Mouse (Mus musculus) forebrain, embryonic 13.5 days (tissue): Measurements from ENCODE around the gene Ndc1. TPM values are rescaled to one million over a fixed set of nuclear protein-coding genes. Genes with fewer than 3 reads are reported as not detected.

ENCODE experiments used
- ATAC-seq: fragments of 200-750 bp; cut with Nextera tagmentation; 2 replicates; pipeline ENCODE4 v1.8.0; 2017
- H3K27ac ChIP-seq: fragments of 300-500 bp; sonication (generic); 2 replicates; pipeline ENCODE4 v1.5.1; 2015; ENCODE audit warnings: inconsistent platforms, mild to moderate bottlenecking, moderate library complexity
- H3K27me3 ChIP-seq: fragments of 300-500 bp; sonication (generic); 2 replicates; pipeline ENCODE4 v1.6.1; 2015; ENCODE audit warnings: mild to moderate bottlenecking, inconsistent platforms
- H3K36me3 ChIP-seq: fragments of 300-500 bp; sonication (generic); 2 replicates; pipeline ENCODE4 v1.6.1; 2015; ENCODE audit warnings: mild to moderate bottlenecking, inconsistent platforms; ENCODE audit not compliant: poor library complexity, severe bottlenecking
- H3K4me1 ChIP-seq: fragments of 300-500 bp; sonication (generic); 2 replicates; pipeline ENCODE4 v1.6.1; 2015; ENCODE audit warnings: inconsistent platforms
- H3K4me2 ChIP-seq: fragments of 300-500 bp; sonication (generic); 2 replicates; pipeline ENCODE4 v1.6.1; 2015; ENCODE audit warnings: inconsistent platforms, mild to moderate bottlenecking, moderate library complexity
- H3K4me3 ChIP-seq: fragments of 300-500 bp; sonication (generic); 2 replicates; pipeline ENCODE4 v1.5.1; 2015; ENCODE audit warnings: mild to moderate bottlenecking, inconsistent platforms
- H3K9ac ChIP-seq: fragments of 300-500 bp; sonication (generic); 2 replicates; pipeline ENCODE4 v1.6.1; 2015; ENCODE audit warnings: mild to moderate bottlenecking, inconsistent platforms
- H3K9me3 ChIP-seq: fragments of 300-500 bp; sonication (generic); replicated peaks from 2 replicates; pipeline ENCODE4 v1.6.1; 2016; ENCODE audit warnings: inconsistent platforms
- WGBS: fragments of 180-500 bp; shearing (Covaris S2); methylation state at CpG from one replicate; pipeline ENCODE4 v1.1.7; 2015; 5-methylcytosine and 5-hydroxymethylcytosine counted together
- polyA plus RNA-seq: library from polyadenylated mRNA; unstranded; fragments of >200 nt; fragmentation: Nextera tagmentation; extraction: Ambion mirVana; gene quantifications from 2 replicates; pipeline ENCODE4 v1.2.1, GENCODE M21; 2015

Ndc1 gene
- polyA plus RNA-seq, 1 experiment from 2014 or later, result 23.7 TPM

DNA sequence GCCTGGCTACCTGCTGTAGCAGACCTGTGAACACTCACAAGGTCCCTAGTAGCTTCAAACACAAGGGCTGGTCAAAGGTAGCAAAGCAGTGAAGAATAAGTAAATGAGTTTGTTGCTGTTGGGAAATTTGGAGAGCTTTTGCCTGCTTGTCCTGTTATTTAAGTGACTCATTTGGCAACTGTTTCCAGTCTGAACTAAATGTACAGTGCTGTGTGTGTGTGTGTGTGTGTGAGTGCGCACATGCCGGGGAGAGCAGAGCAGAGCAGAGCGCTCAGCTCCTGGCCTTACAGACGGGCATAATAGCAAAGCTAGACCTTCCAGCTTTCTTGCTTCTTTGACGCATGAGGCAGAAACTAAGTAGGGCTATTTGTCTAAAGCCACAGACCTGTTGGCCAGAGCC is 65.1 kb downstream of the Ndc1 start:
- peaks cover 53% of the 10 kb centered on the region for H3K27me3 ChIP-seq

DNA sequence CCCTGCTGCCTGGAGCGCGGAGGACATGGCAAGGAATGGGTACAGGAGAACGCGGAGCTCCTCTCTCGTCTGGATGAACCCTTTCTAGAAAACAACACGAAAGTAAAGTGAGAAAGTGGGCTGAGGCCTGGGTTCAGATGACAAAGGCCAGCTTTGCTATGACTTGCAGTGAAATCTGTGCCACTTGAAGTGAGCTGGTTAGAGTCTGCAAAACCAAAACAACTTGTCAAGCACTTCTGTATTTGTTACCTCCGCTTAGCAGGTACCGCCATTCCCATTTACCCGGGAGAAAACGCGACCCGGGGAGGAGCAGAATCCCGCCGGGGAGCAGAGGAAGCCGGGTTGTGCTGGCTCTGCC is 66.4 kb downstream of the Ndc1 start:
- Histone ChIP-seq H3K4me1 (peaks cover 18% of the 10 kb centered on the region), H3K27ac (no peak overlapping the region), H3K4me3 (peak overlapping the region; percentile 68), H3K36me3 (no peaks in the 10 kb centered on the region), H3K27me3 (peaks cover 63% of the 10 kb centered on the region), H3K9me3 (no peaks in the 10 kb centered on the region), H3K9ac (peak overlapping the region; percentile 70), H3K4me2 (peak overlapping the region; percentile 96)
- ATAC-seq, result no peak
- WGBS, result 5% methylated on average over 15 of the region's 15 CpGs

More for the DNA sequence above, 65.1 kb downstream of the Ndc1 start:
- no peak overlapping the region for H3K27ac ChIP-seq
- no peak overlapping the region for H3K4me2 ChIP-seq
- no peak for ATAC-seq
- peaks cover 18% of the 10 kb centered on the region for H3K4me1 ChIP-seq
- H3K9ac ChIP-seq, result no peak overlapping the region
- H3K36me3 ChIP-seq, result no peaks in the 10 kb centered on the region
- no peak overlapping the region for H3K4me3 ChIP-seq
- H3K9me3 ChIP-seq, result no peaks in the 10 kb centered on the region
- WGBS, result 72% methylated on average over 5 of the region's 5 CpGs

DNA sequence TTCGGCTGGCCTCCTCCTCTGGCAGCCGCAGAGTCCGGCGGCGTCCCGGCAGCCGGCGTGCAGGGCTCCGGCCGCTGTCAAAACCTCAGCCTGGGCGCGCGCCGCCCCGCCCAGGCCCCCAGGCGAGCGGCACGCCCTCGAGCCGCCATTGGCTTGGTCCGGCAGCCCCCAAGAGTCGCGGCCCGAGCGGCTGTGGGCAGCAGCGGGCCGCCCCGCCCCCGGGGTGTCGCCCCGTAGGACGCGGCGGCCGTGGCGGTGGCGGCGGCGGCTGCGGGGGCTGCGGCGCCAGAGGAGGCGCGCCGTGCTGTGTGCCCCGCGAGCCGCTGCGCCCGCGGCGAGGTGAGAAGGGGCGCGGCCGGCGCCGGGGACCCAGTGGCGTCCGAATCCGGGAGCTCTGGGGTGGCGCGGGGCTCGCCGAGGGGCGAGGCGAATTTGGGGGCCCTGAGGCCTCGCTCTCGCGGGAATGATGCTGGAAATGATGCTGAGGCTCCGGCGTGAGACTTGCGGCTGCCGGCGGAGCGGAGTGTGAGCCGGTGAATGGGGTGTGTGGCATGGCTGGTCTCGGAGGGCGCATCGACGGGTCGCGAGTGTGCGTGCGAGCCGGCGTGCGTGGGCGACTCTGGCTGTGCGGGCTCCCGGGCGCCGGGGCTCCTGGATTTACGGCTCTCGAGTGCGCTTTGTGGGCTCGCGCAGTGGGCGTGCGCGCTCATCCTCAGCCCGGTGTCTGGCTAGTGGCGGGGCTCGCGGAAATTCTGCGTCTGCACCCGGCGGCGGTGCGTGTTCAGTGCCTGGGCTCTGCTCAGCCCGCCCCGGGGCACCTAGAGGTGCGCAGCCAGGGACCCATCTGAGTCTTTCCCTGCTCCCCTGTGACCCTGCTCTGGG is 67.0 kb downstream of the Ndc1 start, which contains the start of gene Glis1:
Glis1 (plus strand) TSS at position 236 of the 882 bp plus-strand sequence.
- ATAC-seq, result peak; percentile 75

DNA sequence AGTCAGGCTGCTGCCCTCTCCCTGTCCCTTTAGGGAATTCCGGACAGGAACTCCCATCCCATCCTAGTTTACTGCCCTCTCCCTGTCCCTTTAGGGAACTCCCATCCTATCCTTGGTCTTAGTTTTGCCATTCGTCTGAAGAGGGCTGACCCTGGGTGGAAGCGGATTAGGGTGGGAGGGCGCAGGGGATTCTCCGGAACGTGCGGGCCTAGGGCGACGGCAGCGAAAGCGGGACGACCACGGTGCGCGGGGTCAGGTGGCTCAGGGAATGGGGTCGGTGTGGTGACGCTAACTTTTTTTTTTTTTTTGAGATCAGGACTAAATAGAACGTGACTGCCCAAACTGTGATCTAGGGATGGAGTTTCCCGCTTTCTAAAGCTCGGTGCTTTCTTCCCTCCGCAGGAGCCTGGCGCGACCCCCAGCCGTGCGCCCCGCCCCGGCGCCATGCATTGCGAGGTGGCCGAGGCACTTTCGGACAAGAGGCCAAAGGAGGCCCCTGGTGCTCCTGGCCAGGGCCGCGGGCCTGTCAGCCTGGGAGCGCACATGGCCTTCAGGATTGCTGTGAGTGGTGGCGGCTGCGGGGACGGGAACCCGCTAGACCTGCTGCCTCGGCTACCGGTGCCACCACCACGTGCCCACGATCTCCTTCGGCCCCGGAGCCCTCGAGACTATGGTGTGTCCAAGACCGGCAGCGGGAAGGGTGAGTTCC is 67.8 kb downstream of the Ndc1 start:
- peaks cover 21% of the 10 kb centered on the region for H3K4me1 ChIP-seq
- H3K9me3 ChIP-seq, result no peaks in the 10 kb centered on the region
- ATAC-seq, result peak; percentile 28
- H3K27me3 ChIP-seq, result peaks cover 71% of the 10 kb centered on the region
- peak overlapping the region; percentile 96 for H3K4me2 ChIP-seq
- WGBS, result 2% methylated on average over 46 of the region's 47 CpGs
- no peaks in the 10 kb centered on the region for H3K36me3 ChIP-seq
- H3K4me3 ChIP-seq, result peak overlapping the region; percentile 68
- H3K27ac ChIP-seq, result no peak overlapping the region
- H3K9ac ChIP-seq, result peak overlapping the region; percentile 70

More for the DNA sequence above, 67.0 kb downstream of the Ndc1 start, which contains the start of gene Glis1:
- H3K9ac ChIP-seq, result peak within 1 kb of the TSS; percentile 70
- H3K9me3 ChIP-seq, result no peaks in the 10 kb centered on the region
- peak within 1 kb of the TSS; percentile 96 for H3K4me2 ChIP-seq
- peaks cover 18% of the 10 kb centered on the region for H3K4me1 ChIP-seq
- WGBS, result under 1% methylated on average over 98 of the region's 112 CpGs
- H3K27me3 ChIP-seq, result peaks cover 69% of the 10 kb centered on the region
- H3K36me3 ChIP-seq, result no peaks in the 10 kb centered on the region
- peak within 1 kb of the TSS; percentile 68 for H3K4me3 ChIP-seq
- H3K27ac ChIP-seq, result no peak within 1 kb of the TSS

DNA sequence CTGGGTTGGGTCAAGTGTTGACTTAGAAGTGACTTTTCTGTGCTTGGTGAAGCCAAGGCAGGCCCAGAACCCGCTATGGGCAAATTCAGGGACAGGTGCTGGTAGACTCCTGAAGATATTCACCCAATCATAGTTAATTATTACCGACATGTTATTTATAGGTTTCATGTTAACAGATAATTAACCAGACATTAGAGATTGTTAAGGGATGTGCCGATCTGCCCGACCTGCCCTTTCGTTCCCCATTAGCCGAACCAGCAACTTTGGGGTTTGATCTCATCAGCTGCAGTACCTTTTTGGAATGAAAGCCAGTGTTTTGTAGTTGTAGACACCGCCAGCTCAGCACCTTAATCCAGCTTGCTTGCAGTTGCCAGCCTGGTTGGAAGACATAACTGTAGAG is 68.9 kb downstream of the Ndc1 start:
- WGBS, result 87% methylated on average over 7 of the region's 7 CpGs
- Histone ChIP-seq H3K27me3 (peaks cover 80% of the 10 kb centered on the region), H3K27ac (no peak overlapping the region), H3K9me3 (no peaks in the 10 kb centered on the region), H3K4me2 (no peak overlapping the region), H3K9ac (no peak overlapping the region), H3K36me3 (no peaks in the 10 kb centered on the region), H3K4me3 (no peak overlapping the region), H3K4me1 (peaks cover 24% of the 10 kb centered on the region)
- ATAC-seq, result no peak

DNA sequence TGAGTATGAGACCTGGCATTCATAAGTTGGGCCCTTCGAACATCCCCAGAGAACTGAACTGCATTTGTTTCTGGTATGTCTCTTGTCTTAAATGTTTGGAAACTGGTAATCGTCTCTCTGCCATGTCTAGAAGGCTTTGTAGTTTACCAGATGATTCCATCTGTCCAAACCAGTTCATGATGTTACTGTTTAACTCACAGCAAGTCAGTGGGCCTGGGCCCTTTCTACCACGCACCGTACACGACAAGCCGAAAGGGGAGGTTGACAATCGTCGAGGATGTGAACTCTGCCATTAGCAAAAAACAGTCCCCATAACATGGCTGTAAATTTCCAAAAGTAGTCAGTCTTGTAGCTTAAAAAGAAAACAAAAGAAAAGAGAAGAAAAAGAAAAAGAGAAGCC is 71.2 kb downstream of the Ndc1 start:
- Histone ChIP-seq H3K9ac (no peak overlapping the region), H3K27me3 (peaks cover 77% of the 10 kb centered on the region), H3K9me3 (no peaks in the 10 kb centered on the region), H3K27ac (no peak overlapping the region), H3K4me3 (no peak overlapping the region), H3K36me3 (no peaks in the 10 kb centered on the region), H3K4me2 (no peak overlapping the region), H3K4me1 (peaks cover 30% of the 10 kb centered on the region)
- 91% methylated on average over 8 of the region's 8 CpGs for WGBS
- ATAC-seq, result no peak

DNA sequence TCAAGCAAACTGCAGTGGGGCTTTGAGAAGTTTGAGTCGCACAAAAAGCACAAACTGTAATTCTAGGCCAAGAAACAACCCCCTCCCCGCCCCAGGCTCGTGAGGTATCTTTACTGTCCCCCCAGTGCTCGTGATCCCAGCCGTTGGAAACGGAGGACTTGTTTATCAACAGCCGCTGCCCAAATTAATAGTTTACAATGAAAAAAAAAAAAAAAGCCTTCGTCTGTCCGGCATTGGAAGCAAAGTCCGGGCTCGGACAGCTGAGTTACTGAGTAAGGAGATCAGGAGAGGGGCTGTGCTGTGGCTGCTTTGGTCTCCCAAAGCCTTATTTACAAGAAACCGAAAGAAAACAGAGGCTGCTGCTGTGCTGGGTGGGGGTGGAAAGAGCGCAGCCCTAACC is 72.7 kb downstream of the Ndc1 start:
- H3K9me3 ChIP-seq, result peaks cover 5% of the 10 kb centered on the region; the same call in 1 of the 2 replicates
- no peak overlapping the region for H3K9ac ChIP-seq
- H3K36me3 ChIP-seq, result no peaks in the 10 kb centered on the region
- H3K4me1 ChIP-seq, result peaks cover 18% of the 10 kb centered on the region
- WGBS, result 13% methylated on average over 13 of the region's 13 CpGs
- H3K4me2 ChIP-seq, result peak overlapping the region; percentile 36
- peak overlapping the region; percentile 2; the same call in 1 of the 2 replicates for H3K4me3 ChIP-seq
- H3K27ac ChIP-seq, result no peak overlapping the region
- peaks cover 68% of the 10 kb centered on the region for H3K27me3 ChIP-seq
- ATAC-seq, result no peak

DNA sequence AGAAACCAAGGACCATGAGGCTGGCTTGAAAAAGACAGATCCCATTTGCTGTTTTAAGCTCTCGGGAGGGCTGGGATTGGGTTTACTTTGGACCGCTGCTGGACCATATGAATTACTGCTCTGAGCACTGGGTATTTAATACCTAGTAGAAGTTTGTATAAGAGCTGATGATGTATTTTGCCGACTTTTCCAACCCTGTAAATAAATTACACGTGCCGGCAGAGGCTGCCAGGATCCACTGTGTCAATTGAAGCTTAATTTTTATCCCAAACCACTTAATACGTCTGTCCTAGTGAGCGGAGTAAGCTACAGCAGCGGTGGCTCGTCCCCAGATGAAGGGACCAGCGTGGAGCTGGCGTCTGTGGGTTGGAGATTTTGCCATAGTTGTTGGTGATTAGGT is 74.7 kb downstream of the Ndc1 start:
- H3K4me1 ChIP-seq, result peaks cover 12% of the 10 kb centered on the region; the same call in 1 of the 2 replicates
- H3K4me3 ChIP-seq, result no peak overlapping the region
- H3K27ac ChIP-seq, result no peak overlapping the region
- peaks cover 5% of the 10 kb centered on the region; the same call in 1 of the 2 replicates for H3K9me3 ChIP-seq
- H3K4me2 ChIP-seq, result no peak overlapping the region
- H3K9ac ChIP-seq, result no peak overlapping the region
- WGBS, result 65% methylated on average over 11 of the region's 11 CpGs
- no peaks in the 10 kb centered on the region for H3K36me3 ChIP-seq
- no peak for ATAC-seq
- H3K27me3 ChIP-seq, result peaks cover 48% of the 10 kb centered on the region

DNA sequence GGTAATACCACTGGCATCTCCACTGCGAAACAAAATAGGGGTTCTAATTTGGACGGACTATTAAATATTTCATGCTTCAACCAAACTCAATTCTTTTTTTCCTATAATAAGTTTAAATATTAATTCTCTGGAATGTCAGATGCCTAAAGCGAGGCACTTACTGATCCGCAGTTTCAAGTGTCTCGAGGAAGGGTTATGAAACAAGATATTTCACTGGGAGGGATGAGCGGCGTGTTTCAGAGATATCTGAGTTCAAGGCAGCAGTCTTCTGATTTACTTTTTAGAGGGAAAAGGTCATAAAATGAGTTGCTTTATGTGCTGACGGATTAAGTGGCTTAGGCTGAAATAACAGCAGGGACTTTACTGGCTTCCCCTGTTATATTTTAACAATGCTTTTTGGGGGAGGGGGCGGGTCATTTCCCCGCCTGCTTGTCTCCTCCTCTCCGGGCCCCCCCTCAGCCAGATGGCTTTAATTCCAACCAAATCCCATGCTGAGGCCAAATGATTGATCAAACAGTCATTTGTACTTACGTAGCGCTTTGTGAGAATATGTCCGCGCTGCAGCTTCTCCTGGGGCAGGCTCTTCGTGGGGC is 75.4 kb downstream of the Ndc1 start:
- peaks cover 12% of the 10 kb centered on the region; the same call in 1 of the 2 replicates for H3K4me1 ChIP-seq
- H3K9me3 ChIP-seq, result peaks cover 5% of the 10 kb centered on the region; the same call in 1 of the 2 replicates
- no peak overlapping the region for H3K9ac ChIP-seq
- H3K4me3 ChIP-seq, result no peak overlapping the region
- no peaks in the 10 kb centered on the region for H3K36me3 ChIP-seq
- H3K4me2 ChIP-seq, result no peak overlapping the region
- 37% methylated on average over 16 of the region's 16 CpGs for WGBS
- no peak overlapping the region for H3K27ac ChIP-seq
- ATAC-seq, result no peak
- H3K27me3 ChIP-seq, result peaks cover 41% of the 10 kb centered on the region

DNA sequence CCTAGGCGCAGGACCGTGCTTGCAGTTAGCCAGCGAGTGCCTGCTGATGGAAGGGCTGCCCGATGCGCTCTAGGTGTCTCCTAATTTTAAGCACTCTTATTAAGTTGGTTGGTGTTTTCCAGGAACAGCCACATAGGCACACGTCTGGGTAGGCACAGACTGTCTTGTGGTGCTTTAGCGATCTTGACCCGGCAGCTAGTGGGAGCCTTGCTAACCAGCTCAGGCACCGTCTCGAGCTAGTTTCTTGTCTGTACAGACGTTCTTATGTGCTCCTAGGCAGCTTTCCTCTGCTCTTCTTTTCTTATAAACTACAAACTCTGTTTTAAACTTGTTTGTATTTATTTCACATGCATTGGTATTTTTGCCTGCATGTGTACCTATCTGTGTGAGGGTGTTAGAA is 76.0 kb downstream of the Ndc1 start:
- Histone ChIP-seq H3K4me2 (no peak overlapping the region), H3K9ac (no peak overlapping the region), H3K36me3 (no peaks in the 10 kb centered on the region), H3K27me3 (peaks cover 38% of the 10 kb centered on the region), H3K4me1 (peaks cover 12% of the 10 kb centered on the region; the same call in 1 of the 2 replicates), H3K27ac (no peak overlapping the region), H3K9me3 (peaks cover 5% of the 10 kb centered on the region; the same call in 1 of the 2 replicates), H3K4me3 (no peak overlapping the region)
- no peak for ATAC-seq
- WGBS, result 47% methylated on average over 11 of the region's 11 CpGs

DNA sequence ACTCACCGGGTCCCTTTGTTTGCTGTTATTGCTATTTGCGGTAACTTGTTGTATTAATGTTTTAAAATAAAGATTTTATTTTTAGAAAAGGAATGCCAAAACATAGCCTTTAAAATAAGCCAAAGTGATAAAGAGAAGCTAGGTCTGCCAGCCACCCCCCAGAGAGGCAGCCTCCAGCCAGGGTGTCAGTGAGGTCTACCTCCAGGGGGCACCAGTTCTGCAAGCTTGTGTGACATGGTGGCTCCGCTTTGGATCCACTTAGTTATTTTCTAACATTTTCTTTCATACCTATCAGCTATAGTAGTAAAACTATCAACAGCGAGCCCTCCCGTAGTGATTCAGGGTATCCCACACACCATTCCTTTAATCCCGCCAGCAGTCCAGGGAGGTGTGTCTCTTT is 80.9 kb downstream of the Ndc1 start:
- Histone ChIP-seq H3K27ac (no peak overlapping the region), H3K27me3 (peaks cover 9% of the 10 kb centered on the region), H3K4me1 (peaks cover under 1% of the 10 kb centered on the region; the same call in 1 of the 2 replicates), H3K4me3 (no peak overlapping the region), H3K36me3 (no peaks in the 10 kb centered on the region), H3K9me3 (peaks cover 5% of the 10 kb centered on the region; the same call in 1 of the 2 replicates), H3K4me2 (no peak overlapping the region), H3K9ac (no peak overlapping the region)
- 85% methylated on average over 6 of the region's 6 CpGs for WGBS
- no peak for ATAC-seq

DNA sequence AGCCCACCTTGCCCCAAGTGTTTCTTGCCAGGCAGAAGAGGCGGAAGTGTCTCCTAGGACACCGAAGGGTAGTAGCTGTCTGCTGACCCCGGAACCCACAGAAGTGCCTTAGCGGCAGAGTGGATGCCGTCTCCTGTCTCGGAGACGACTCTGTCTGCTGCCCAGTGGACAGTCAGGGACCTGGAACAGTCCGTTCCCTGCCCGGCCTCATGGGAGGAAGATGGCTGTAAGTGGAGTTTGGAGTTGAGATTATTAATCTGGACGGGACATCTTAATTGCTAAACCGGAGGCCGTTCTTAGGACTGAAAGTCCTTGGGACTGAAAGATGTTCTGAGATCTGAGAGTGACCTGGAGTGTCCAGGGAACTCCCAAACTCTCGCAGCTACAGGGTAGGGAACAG is 81.9 kb downstream of the Ndc1 start:
- Histone ChIP-seq H3K4me2 (no peak overlapping the region), H3K4me1 (no peaks in the 10 kb centered on the region), H3K9me3 (peaks cover 5% of the 10 kb centered on the region; the same call in 1 of the 2 replicates), H3K9ac (no peak overlapping the region), H3K4me3 (no peak overlapping the region), H3K27ac (no peak overlapping the region), H3K36me3 (no peaks in the 10 kb centered on the region), H3K27me3 (no peaks in the 10 kb centered on the region)
- no peak for ATAC-seq
- WGBS, result 91% methylated on average over 13 of the region's 13 CpGs
